Mouse (Mus musculus): ENCODE measurements around the gene Aff3.

GRCm38 (mm10) chr1:38228806-38229205 is 435.9 kb downstream of the Aff3 start:
- no peak for TF ChIP-seq ZC3H11A (IDR thresholded peaks at IDR 0.05; ENCODE audit: borderline replicate concordance, low read depth, low read length)
- no peak for TF ChIP-seq MAFK (IDR thresholded peaks at IDR 0.05; ENCODE audit: insufficient read depth, low read depth, low read length)
